Mouse (Mus musculus): Measurements from ENCODE around the gene Vmn1r65. TPM values are rescaled to one million over a fixed set of nuclear protein-coding genes. Genes with fewer than 3 reads are reported as not detected.
"Not testable (repeated sequence)": the region's sequence is repeated elsewhere in the genome, so short reads cannot be mapped to it uniquely, and the experiment has no call there.

The Vmn1r65 gene
- polyA plus RNA-seq (2016; fragmentation: Nextera tagmentation; extraction: Ambion mirVana): not detected in 2 replicates

GRCm38 (mm10) chr7:6010910-6011309 is at the start of gene Vmn1r65:
TSS of gene Vmn1r65 (minus strand) at chr7:6011010.
- Histone ChIP-seq H3K9ac (no peak within 1 kb of the TSS), H3K27ac (no peak within 1 kb of the TSS), H3K9me3 (peaks cover 28% of the 10 kb centered on the region), H3K36me3 (replicated peaks) (no peaks in the 10 kb centered on the region), H3K4me3 (replicated peaks) (no peak within 1 kb of the TSS), H3K4me2 (no peak within 1 kb of the TSS), H3K27me3 (no peaks in the 10 kb centered on the region), H3K4me1 (no peaks in the 10 kb centered on the region)
- WGBS: 100% methylated on average over 1 of the region's 1 CpGs
- no peak for ATAC-seq (ENCODE audit: low FRiP score)

GRCm38 (mm10) chr7:6044861-6045260 is 34.1 kb upstream of the Vmn1r65 start, which contains the start of gene Nlrp4c:
TSS of gene Nlrp4c (plus strand) at chr7:6045161.
- Histone ChIP-seq H3K9me3 (peaks cover 32% of the 10 kb centered on the region), H3K4me1 (no peaks in the 10 kb centered on the region), H3K4me2 (no peak within 1 kb of the TSS), H3K4me3 (replicated peaks) (no peak within 1 kb of the TSS), H3K27ac (no peak within 1 kb of the TSS), H3K9ac (no peak within 1 kb of the TSS), H3K27me3 (no peaks in the 10 kb centered on the region), H3K36me3 (replicated peaks) (no peaks in the 10 kb centered on the region)
- no peak for ATAC-seq (ENCODE audit: low FRiP score)
- WGBS: 85% methylated on average over 11 of the region's 11 CpGs

GRCm38 (mm10) chr7:5982426-5982825 is 28.4 kb downstream of the Vmn1r65 start:
- WGBS: 87% methylated on average over 4 of the region's 4 CpGs
- not testable (repeated sequence) for H3K27ac ChIP-seq; H3K36me3 ChIP-seq (replicated peaks); ATAC-seq (ENCODE audit: low FRiP score); H3K4me1 ChIP-seq; H3K4me2 ChIP-seq; H3K27me3 ChIP-seq; H3K9ac ChIP-seq; H3K4me3 ChIP-seq (replicated peaks)
- peaks cover 32% of the 10 kb centered on the region for H3K9me3 ChIP-seq

- not testable (repeated sequence) for H3K4me2 ChIP-seq; H3K4me3 ChIP-seq (replicated peaks); ATAC-seq (ENCODE audit: low FRiP score); H3K36me3 ChIP-seq (replicated peaks); H3K27ac ChIP-seq; H3K9me3 ChIP-seq; H3K4me1 ChIP-seq; H3K9ac ChIP-seq; H3K27me3 ChIP-seq
- WGBS: 77% methylated on average over 2 of the region's 2 CpGs
Measured at GRCm38 (mm10) chr7:5972546-5972945, 38.3 kb downstream of the Vmn1r65 start.

Other genes with a start within 250 kb of the Vmn1r65 start
- not detected in 2 replicates for gene Vmn1r63, start 205.6 kb downstream of the Vmn1r65 start, polyA plus RNA-seq (2016; fragmentation: Nextera tagmentation; extraction: Ambion mirVana)
- gene Vmn1r64, start 126.5 kb downstream of the Vmn1r65 start, polyA plus RNA-seq (2016; fragmentation: Nextera tagmentation; extraction: Ambion mirVana): not detected in 2 replicates
- gene Nlrp4c, start 34.2 kb upstream of the Vmn1r65 start, polyA plus RNA-seq (2016; fragmentation: Nextera tagmentation; extraction: Ambion mirVana): not detected in 2 replicates
- 27.8 and 30.9 TPM in 2 replicates for gene Zfp787, start 145.0 kb upstream of the Vmn1r65 start, polyA plus RNA-seq (2016; fragmentation: Nextera tagmentation; extraction: Ambion mirVana)
- 75.1 and 81.3 TPM in 2 replicates for gene Zfp444, start 161.2 kb upstream of the Vmn1r65 start, polyA plus RNA-seq (2016; fragmentation: Nextera tagmentation; extraction: Ambion mirVana)
- not detected in 2 replicates for gene Galp, start 186.1 kb upstream of the Vmn1r65 start, polyA plus RNA-seq (2016; fragmentation: Nextera tagmentation; extraction: Ambion mirVana)
- gene Zscan5b, start 211.3 kb upstream of the Vmn1r65 start, polyA plus RNA-seq (2016; fragmentation: Nextera tagmentation; extraction: Ambion mirVana): not detected in 2 replicates
- not detected in 2 replicates for gene Epp13, start 241.7 kb upstream of the Vmn1r65 start, polyA plus RNA-seq (2016; fragmentation: Nextera tagmentation; extraction: Ambion mirVana)